Mouse (Mus musculus) kidney, postnatal 10 days (tissue): ENCODE results near the gene Gm19345.

Source experiments
- DNase-seq: peaks from one replicate; pipeline ENCODE4 v3.0.0; 2021; ENCODE audit warnings: mixed read lengths

Gene Gm19345

GRCm38 (mm10) chr7:19851858-19852570, at the start of gene Gm19345:
Gm19345 (plus strand) TSS chr7:19852003.
- DNase-seq = peak; percentile 50

GRCm38 (mm10) chr7:19802995-19803394, 48.8 kb upstream of the Gm19345 start:
- DNase-seq = peak; percentile 85

- no peak for DNase-seq
Observed at GRCm38 (mm10) chr7:19806356-19806969, 45.3 kb upstream of the Gm19345 start.

DNA sequence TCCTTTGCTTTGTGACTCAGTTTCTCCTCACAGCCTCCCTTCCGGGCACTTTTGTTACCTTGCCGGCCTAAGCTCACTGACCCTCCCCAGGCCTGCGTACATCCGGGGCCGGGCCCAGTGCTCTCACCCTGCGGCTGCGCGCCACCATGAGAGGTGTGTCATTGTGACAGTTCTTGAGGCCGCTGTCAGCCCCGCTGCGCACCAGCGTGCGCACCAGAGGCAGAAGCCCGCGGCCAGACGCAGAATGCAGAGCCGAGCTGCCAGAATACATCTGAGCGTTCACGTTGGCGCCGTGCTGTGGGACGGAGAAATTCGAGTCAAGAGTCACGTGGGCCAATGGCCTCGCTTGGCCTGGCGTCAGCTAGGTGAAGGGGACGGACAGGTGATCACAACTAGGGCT, 42.4 kb upstream of the Gm19345 start:
- DNase-seq = peak; percentile 50

GRCm38 (mm10) chr7:19811114-19811513, 40.7 kb upstream of the Gm19345 start:
- DNase-seq = peak; percentile 76

- no peak for DNase-seq
Observed at GRCm38 (mm10) chr7:19813161-19813560, 38.6 kb upstream of the Gm19345 start.

GRCm38 (mm10) chr7:19813579-19814122, 38.2 kb upstream of the Gm19345 start:
- no peak for DNase-seq

GRCm38 (mm10) chr7:19815296-19816223, 36.2 kb upstream of the Gm19345 start:
- DNase-seq = no peak

DNA sequence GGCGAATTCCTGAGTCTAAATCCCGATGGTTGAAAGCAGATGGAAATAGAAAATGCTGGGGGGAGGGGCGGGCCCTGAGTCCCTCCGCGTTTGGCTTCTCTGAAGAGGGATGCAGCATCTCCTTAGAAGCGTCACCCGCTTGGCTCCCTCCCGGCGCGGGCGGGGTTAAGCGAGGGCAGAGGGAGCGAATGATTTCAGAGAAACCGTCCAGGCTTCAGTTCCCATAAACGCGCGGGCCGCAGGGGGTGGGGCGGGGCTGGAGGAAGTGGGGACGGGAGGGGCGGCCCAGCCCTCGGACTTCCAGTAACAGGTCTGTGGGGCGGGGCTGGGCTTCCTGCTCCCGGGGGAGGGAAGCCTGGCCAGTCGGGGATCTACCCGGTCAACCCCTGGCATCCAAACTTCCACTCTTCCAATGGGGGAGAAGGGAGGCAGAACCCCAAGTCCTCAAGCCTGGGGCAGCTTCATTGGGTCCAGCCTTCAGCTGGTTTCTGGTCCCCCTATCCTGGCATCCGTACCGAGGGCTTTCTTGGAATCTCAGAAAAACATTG, 35.5 kb upstream of the Gm19345 start:
- peak; percentile 95 for DNase-seq

DNA sequence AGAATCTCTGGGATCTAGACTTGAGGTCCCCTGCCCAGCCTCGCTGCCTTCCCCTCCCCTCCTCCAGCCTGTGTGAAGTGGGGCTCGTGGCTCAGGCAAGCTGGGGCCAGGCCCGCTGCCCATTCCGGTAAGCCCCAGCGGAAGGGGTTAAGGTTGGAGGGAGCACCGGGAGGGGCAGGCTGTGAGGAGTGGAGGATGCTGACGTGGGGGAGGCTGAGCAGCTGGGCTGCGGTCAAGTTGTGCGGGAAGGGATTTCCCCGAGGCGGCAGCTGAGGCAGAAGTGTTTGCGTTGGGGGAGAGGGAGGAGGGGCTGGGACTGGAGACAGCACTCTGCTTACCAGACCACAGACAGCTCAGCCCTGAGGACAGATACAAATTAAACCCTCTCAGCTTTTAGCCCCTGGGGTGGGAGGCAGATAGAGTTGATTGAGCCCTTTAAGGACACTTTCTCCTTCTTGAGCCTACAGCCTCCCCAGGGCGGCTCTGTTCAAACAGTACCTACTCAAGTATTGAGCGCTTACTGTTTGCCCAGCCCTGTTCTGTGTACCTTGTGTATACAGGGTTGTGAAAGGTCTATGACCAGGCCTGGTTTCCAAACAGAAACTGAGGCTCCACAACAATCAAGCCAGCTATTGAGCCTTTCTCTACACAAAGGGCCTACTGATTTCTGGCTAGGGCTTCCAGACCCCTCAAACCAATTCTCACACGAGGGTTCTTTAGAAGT, 34.3 kb upstream of the Gm19345 start:
- DNase-seq = peak; percentile 85

- no peak for DNase-seq
Observed at GRCm38 (mm10) chr7:19818440-19818839, 33.4 kb upstream of the Gm19345 start.

- no peak for DNase-seq
Observed at GRCm38 (mm10) chr7:19818875-19819274, 32.9 kb upstream of the Gm19345 start.

DNA sequence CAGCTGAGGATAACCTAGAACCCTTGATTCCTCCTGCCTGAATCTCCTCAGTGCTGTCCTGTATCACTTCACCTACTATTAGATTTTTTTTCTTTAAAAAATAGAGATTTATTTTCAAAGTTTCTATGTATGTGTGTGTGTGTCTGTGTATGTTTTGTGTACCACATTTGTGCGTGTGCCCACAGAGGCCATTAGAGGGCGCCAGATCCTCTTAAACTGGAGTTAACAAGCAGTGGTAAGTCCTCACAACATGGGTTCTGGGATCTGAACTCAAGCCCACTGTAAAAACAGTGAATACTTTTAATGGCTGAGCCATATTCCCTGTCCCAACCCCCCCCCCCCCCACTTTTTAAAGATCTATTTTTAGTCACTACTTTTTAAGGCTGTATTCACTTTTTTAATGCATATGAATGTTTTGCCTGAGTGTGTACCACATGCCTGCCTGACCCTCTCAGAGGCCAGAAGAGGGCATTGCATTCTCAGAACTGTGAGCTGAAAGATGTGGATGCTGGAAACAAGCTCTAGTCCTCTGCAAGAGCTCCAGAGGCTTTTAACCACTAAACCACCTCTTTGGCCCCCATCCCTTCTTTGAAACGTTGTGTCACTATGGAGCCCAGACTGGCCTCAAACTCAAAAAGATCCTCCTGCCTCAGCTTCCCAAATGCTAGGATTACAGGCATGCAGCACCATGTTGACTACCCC, 31.3 kb upstream of the Gm19345 start:
- DNase-seq = no peak

DNA sequence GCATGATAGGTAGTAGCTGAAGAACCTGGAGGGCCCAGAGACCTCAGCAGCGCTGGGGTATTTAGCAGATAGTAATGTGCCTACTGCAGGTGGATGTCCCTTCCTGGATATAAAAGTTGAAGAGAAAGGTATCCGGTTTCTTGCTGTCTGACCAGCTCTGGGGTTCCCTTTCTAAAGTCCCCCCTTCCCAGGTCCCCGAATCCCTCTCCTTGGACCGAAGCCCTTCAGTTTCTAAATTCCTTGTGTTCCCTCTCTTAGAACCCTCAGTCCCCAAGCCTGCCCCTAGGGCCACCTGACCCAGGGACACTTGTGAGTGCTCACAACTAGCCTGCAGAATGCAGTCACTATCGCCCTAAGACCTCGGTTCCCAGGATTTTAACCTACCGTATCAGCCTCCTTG, 30.2 kb upstream of the Gm19345 start:
- DNase-seq = no peak

DNA sequence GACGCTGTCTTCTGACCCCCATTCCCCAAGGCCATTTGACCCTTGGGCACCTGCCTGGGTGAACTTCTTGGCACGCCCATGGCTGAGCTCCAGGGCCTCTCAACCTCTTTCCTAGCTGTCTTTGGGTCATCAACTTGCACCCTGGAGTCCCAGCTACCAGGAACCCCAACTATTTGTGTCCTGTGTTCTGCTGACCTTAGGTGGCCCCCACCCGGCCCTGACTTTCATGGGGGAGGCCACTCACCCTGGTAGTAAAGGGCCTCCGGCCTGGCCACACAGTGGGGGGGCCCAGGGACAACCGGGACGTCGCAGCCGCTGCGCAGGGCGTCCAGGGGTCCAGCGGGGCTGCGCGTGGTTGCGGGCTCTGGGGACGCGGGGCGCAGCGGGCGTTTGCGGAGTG, 29.6 kb upstream of the Gm19345 start:
- no peak for DNase-seq

- DNase-seq = peak; percentile 84
Observed at GRCm38 (mm10) chr7:19822604-19823058, 29.2 kb upstream of the Gm19345 start, which contains the start of gene Bcl3. Bcl3 (minus strand) TSS chr7:19822770.

DNA sequence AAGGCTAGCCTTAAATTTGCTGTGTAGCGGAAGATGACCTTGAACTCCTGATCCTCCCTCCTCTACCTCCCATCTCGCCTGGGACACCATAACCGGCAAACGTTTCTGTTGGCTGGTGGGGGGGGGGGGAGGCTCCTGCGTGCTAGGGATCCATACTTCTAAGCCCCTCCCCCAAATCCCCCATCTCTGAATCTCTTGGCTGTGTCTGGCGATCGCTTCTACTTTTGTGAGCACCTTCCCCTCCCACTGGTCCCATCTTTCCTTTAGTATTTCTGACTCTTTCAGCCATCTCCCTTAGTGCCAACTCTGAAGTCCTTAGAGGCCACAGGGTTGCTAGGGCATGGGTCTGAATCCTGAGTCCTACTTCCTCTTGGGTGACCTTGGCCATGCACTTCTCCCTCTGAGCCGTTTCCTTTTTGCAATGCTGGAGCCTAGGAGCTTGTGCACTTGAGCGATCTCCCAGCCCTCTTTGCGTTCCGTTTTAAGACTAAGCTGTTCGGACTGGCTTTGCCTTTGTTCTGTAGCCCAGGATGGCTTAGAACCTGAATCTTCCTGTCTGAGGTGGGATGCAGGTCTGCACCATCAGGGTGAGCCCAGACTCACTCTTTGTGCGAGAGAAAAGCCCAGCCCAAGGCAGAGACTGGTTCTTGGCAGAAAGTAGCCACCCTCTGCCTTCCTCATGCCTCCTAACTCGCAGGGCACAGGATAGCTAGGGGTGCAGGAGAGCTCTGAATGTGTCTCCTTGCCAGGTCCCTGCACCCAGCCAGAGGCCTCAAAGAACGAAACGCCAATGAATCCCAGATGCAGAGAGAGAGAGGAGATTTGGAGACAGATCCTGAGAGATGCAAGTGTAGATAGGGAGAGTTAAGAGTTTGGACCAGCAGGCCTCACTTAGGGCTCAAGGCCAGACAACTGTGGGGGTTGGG, 28.3 kb upstream of the Gm19345 start:
- DNase-seq = peak; percentile 47

GRCm38 (mm10) chr7:19824182-19824973, 27.4 kb upstream of the Gm19345 start:
- DNase-seq = peak; percentile 97

- DNase-seq = peak; percentile 32
Observed at GRCm38 (mm10) chr7:19826756-19827155, 25.0 kb upstream of the Gm19345 start.
